Mouse (Mus musculus) forebrain, embryonic 12.5 days (tissue): ENCODE data around the gene Adat3. TPM values are rescaled to one million over a fixed set of nuclear protein-coding genes. Genes with fewer than 3 reads are reported as not detected.
"Not testable (repeated sequence)": the region's sequence is repeated elsewhere in the genome, so short reads cannot be mapped to it uniquely, and the experiment has no call there.

Experiments
- ATAC-seq: fragments of 200-750 bp; cut with Nextera tagmentation; 2 replicates; pipeline ENCODE4 v1.8.0; 2017; ENCODE audit warnings: moderate TSS enrichment; ENCODE audit not compliant: low FRiP score
- H3K27ac ChIP-seq: fragments of 300-500 bp; sonication (generic); 2 replicates; pipeline ENCODE4 v1.5.1; 2016; ENCODE audit warnings: mild to moderate bottlenecking
- H3K27me3 ChIP-seq: fragments of 300-500 bp; sonication (generic); 2 replicates; pipeline ENCODE4 v1.6.1; 2016; ENCODE audit warnings: mild to moderate bottlenecking
- H3K36me3 ChIP-seq: fragments of 300-500 bp; sonication (generic); replicated peaks from 2 replicates; pipeline ENCODE4 v1.6.1; 2016; ENCODE audit warnings: mild to moderate bottlenecking
- H3K4me1 ChIP-seq: fragments of 300-500 bp; sonication (generic); 2 replicates; pipeline ENCODE4 v1.6.1; 2016
- H3K4me2 ChIP-seq: fragments of 300-500 bp; sonication (generic); 2 replicates; pipeline ENCODE4 v1.6.1; 2016; ENCODE audit warnings: mild to moderate bottlenecking, moderate library complexity
- H3K4me3 ChIP-seq: fragments of 300-500 bp; sonication (generic); replicated peaks from 2 replicates; pipeline ENCODE4 v1.5.1; 2016; ENCODE audit warnings: mild to moderate bottlenecking
- H3K9ac ChIP-seq: fragments of 300-500 bp; sonication (generic); 2 replicates; pipeline ENCODE4 v1.6.1; 2016; ENCODE audit warnings: mild to moderate bottlenecking
- H3K9me3 ChIP-seq: fragments of 300-500 bp; sonication (generic); 2 replicates; pipeline ENCODE4 v1.6.1; 2016
- WGBS: fragments of 180-500 bp; shearing (Covaris S2); methylation state at CpG from one replicate; pipeline ENCODE4 v1.1.7; 2016; 5-methylcytosine and 5-hydroxymethylcytosine counted together
- microRNA-seq: library from miRNA; unstranded; fragments of <30 nt; microRNA quantifications from one replicate; pipeline ENCODE4, GENCODE M21; 2017
- polyA plus RNA-seq: library from polyadenylated mRNA; unstranded; fragments of >200 nt; fragmentation: Nextera tagmentation; extraction: Ambion mirVana; gene quantifications from 2 replicates; pipeline ENCODE4 v1.2.1, GENCODE M21; 2016

Adat3 gene
- polyA plus RNA-seq, 1 experiment from 2014 or later: 6.0 TPM

- H3K4me3 ChIP-seq, ATAC-seq, H3K27ac ChIP-seq, H3K27me3 ChIP-seq, H3K9ac ChIP-seq, H3K9me3 ChIP-seq, H3K4me1 ChIP-seq, H3K4me2 ChIP-seq: not testable (repeated sequence)
- peaks cover 54% of the 10 kb centered on the region for H3K36me3 ChIP-seq
- 89% methylated on average over 6 of the region's 6 CpGs for WGBS
Measured at GRCm38 (mm10) chr10:80649910-80650309, 47.2 kb downstream of the Adat3 start.

- Histone ChIP-seq H3K9me3 (no peaks in the 10 kb centered on the region), H3K36me3 (peaks cover 49% of the 10 kb centered on the region), H3K4me3 (no peak overlapping the region), H3K9ac (no peak overlapping the region), H3K27ac (no peak overlapping the region), H3K4me2 (no peak overlapping the region), H3K27me3 (no peaks in the 10 kb centered on the region), H3K4me1 (peaks cover 13% of the 10 kb centered on the region)
- ATAC-seq: no peak
- WGBS: 97% methylated on average over 10 of the region's 10 CpGs
Measured at GRCm38 (mm10) chr10:80650392-80650791, 47.7 kb downstream of the Adat3 start.

- Histone ChIP-seq H3K27ac (no peak overlapping the region), H3K9ac (no peak overlapping the region), H3K27me3 (no peaks in the 10 kb centered on the region), H3K9me3 (no peaks in the 10 kb centered on the region), H3K36me3 (peaks cover 20% of the 10 kb centered on the region), H3K4me3 (no peak overlapping the region), H3K4me2 (no peak overlapping the region), H3K4me1 (peaks cover 29% of the 10 kb centered on the region)
- no peak for ATAC-seq
- 96% methylated on average over 6 of the region's 6 CpGs for WGBS
Measured at GRCm38 (mm10) chr10:80653156-80653720, 50.6 kb downstream of the Adat3 start.

GRCm38 (mm10) chr10:80654866-80655265, 52.2 kb downstream of the Adat3 start:
- ATAC-seq: no peak
- peaks cover 14% of the 10 kb centered on the region; the same call in 1 of the 2 replicates for H3K36me3 ChIP-seq
- no peaks in the 10 kb centered on the region for H3K9me3 ChIP-seq
- peaks cover 37% of the 10 kb centered on the region for H3K4me1 ChIP-seq
- H3K27ac ChIP-seq: no peak overlapping the region
- peak overlapping the region; percentile 95 for H3K4me3 ChIP-seq
- H3K4me2 ChIP-seq: peak overlapping the region; percentile 98
- H3K9ac ChIP-seq: no peak overlapping the region
- 90% methylated on average over 6 of the region's 6 CpGs for WGBS
- no peaks in the 10 kb centered on the region for H3K27me3 ChIP-seq

GRCm38 (mm10) chr10:80655406-80656129, 52.9 kb downstream of the Adat3 start:
- Histone ChIP-seq H3K36me3 (peaks cover 10% of the 10 kb centered on the region; the same call in 1 of the 2 replicates), H3K4me2 (peak overlapping the region; percentile 98), H3K4me3 (peak overlapping the region; percentile 95), H3K27me3 (no peaks in the 10 kb centered on the region), H3K9ac (peak overlapping the region; percentile 93), H3K9me3 (no peaks in the 10 kb centered on the region), H3K27ac (peak overlapping the region; percentile 89), H3K4me1 (peaks cover 37% of the 10 kb centered on the region)
- ATAC-seq: peak; percentile 60
- WGBS: 4% methylated on average over 12 of the region's 12 CpGs

GRCm38 (mm10) chr10:80656130-80656862, 53.6 kb downstream of the Adat3 start:
- Histone ChIP-seq H3K27ac (peak overlapping the region; percentile 92), H3K9ac (peak overlapping the region; percentile 93), H3K4me2 (peak overlapping the region; percentile 98), H3K27me3 (no peaks in the 10 kb centered on the region), H3K4me1 (peaks cover 37% of the 10 kb centered on the region), H3K9me3 (no peaks in the 10 kb centered on the region), H3K36me3 (peaks cover 8% of the 10 kb centered on the region; the same call in 1 of the 2 replicates), H3K4me3 (peak overlapping the region; percentile 95)
- under 1% methylated on average over 65 of the region's 72 CpGs for WGBS
- ATAC-seq: peak; percentile 89

- ATAC-seq: no peak; the same call in 1 of the 2 replicates
- H3K27ac ChIP-seq: peak within 1 kb of the TSS; percentile 92
- H3K4me2 ChIP-seq: peak within 1 kb of the TSS; percentile 98
Measured at GRCm38 (mm10) chr10:80656863-80657623, 54.4 kb downstream of the Adat3 start, which contains the start of gene Btbd2. TSS of gene Btbd2 (minus strand) at chr10:80657071.

More at GRCm38 (mm10) chr10:80656863-80657623, 54.4 kb downstream of the Adat3 start, which contains the start of gene Btbd2:
- Histone ChIP-seq H3K27me3 (no peaks in the 10 kb centered on the region), H3K4me3 (peak within 1 kb of the TSS; percentile 95), H3K4me1 (peaks cover 37% of the 10 kb centered on the region), H3K9me3 (no peaks in the 10 kb centered on the region), H3K9ac (peak within 1 kb of the TSS; percentile 93), H3K36me3 (peaks cover 4% of the 10 kb centered on the region; the same call in 1 of the 2 replicates)
- WGBS: 20% methylated on average over 15 of the region's 15 CpGs

Small RNA genes lying within 50 kb of the gene (microRNA-seq; reads per million reads assigned to microRNA genes)
- 0.73 reads per million for gene Mir6912

Other genes with a start within 250 kb of the Adat3 start
- 0.23 and 0.40 TPM in 2 replicates for gene Plk5, start 246.4 kb upstream of the Adat3 start, polyA plus RNA-seq
- 17.3 and 21.3 TPM in 2 replicates for gene Mex3d, start 215.2 kb upstream of the Adat3 start, polyA plus RNA-seq
- gene Mbd3, start 203.3 kb upstream of the Adat3 start, polyA plus RNA-seq: 312 and 327 TPM in 2 replicates
- 371 and 400 TPM in 2 replicates for gene Uqcr11, start 196.1 kb upstream of the Adat3 start, polyA plus RNA-seq
- 203 and 205 TPM in 2 replicates for gene Tcf3, start 169.2 kb upstream of the Adat3 start, polyA plus RNA-seq
- gene Onecut3, start 108.0 kb upstream of the Adat3 start, polyA plus RNA-seq: 0.68 and 0.83 TPM in 2 replicates
- 0.46 and 0.64 TPM in 2 replicates for gene Atp8b3, start 63.8 kb upstream of the Adat3 start, polyA plus RNA-seq
- 31.0 and 36.0 TPM in 2 replicates for gene Rexo1, start 41.3 kb upstream of the Adat3 start, polyA plus RNA-seq
- 8.7 and 9.5 TPM in 2 replicates for gene Klf16, start 25.6 kb upstream of the Adat3 start, polyA plus RNA-seq
- 84.2 and 89.6 TPM in 2 replicates for gene Abhd17a, start 12.5 kb upstream of the Adat3 start, polyA plus RNA-seq
- 63.7 and 67.8 TPM in 2 replicates for gene Scamp4, start within 50 bp of the Adat3 start, polyA plus RNA-seq
- gene Gm49322, start 3.1 kb downstream of the Adat3 start, polyA plus RNA-seq: 5.9 and 6.6 TPM in 2 replicates
- 146 and 161 TPM in 2 replicates for gene Csnk1g2, start 20.0 kb downstream of the Adat3 start, polyA plus RNA-seq
- 84.3 and 85.1 TPM in 2 replicates for gene Btbd2, start 54.2 kb downstream of the Adat3 start, polyA plus RNA-seq
- gene Mknk2, start 75.2 kb downstream of the Adat3 start, polyA plus RNA-seq: 74.4 and 75.4 TPM in 2 replicates
- gene Mob3a, start 99.1 kb downstream of the Adat3 start, polyA plus RNA-seq: 52.4 and 54.1 TPM in 2 replicates
- 20.6 and 21.6 TPM in 2 replicates for gene Izumo4, start 99.3 kb downstream of the Adat3 start, polyA plus RNA-seq
- gene Ap3d1, start 139.4 kb downstream of the Adat3 start, polyA plus RNA-seq: 87.5 and 89.3 TPM in 2 replicates
- 27.6 and 28.2 TPM in 2 replicates for gene Dot1l, start 152.3 kb downstream of the Adat3 start, polyA plus RNA-seq
- 77.1 and 89.4 TPM in 2 replicates for gene Sf3a2, start 195.3 kb downstream of the Adat3 start, polyA plus RNA-seq
- gene Plekhj1, start 195.7 kb downstream of the Adat3 start, polyA plus RNA-seq: 152 and 156 TPM in 2 replicates
- 0.15 TPM in 1 of 2 replicates, not detected in the other for gene Amh, start 202.4 kb downstream of the Adat3 start, polyA plus RNA-seq
- 0.27 and 0.36 TPM in 2 replicates for gene Jsrp1, start 210.6 kb downstream of the Adat3 start, polyA plus RNA-seq
- 1,463 and 1,490 TPM in 2 replicates for gene Oaz1, start 223.8 kb downstream of the Adat3 start, polyA plus RNA-seq
- 1.5 and 1.7 TPM in 2 replicates for gene Lingo3, start 241.2 kb downstream of the Adat3 start, polyA plus RNA-seq